Mouse (Mus musculus): Measurements from ENCODE around the gene Ubr4. TPM values are rescaled to one million over a fixed set of nuclear protein-coding genes. Genes with fewer than 3 reads are reported as not detected.

The Ubr4 gene
- polyA plus RNA-seq, 1 experiment from 2014 or later, result 59.4 TPM

DNA sequence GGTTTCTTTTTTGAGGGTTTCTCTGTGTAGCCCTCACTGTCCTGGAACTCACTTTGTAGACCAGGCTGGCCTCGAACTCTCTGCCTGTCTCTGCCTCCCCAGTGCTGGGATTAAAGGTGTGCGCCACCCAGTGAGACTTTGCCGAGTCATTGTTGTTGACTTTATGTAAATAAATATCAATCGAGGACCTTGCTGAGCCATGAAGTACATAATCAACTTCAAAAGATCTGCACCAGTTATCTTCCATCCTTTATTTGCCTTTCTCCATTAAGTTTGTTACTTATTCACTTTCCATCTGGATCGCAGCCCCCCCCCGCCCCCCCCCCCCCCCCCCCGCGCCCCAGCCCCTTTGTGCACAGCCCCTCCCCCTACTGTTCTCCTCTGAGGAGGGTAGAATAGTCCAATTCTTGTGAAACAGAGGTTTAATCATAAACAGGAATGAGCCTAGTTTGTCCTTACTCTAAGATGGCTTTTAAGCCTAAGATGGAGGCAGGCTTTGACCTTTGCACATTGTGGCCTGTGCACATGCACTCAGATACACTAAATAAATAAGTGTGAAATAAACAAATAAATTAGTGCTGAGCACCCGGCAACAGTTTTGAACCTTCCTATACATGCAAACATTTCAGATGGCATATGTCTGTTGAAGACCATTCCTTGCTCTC, 17.6 kb upstream of the Ubr4 start:
- Histone ChIP-seq H3K4me2 (no peak overlapping the region), H3K9ac (no peak overlapping the region), H3K9me3 (no peaks in the 10 kb centered on the region), H3K36me3 (no peaks in the 10 kb centered on the region), H3K27me3 (replicated peaks) (no peaks in the 10 kb centered on the region; the same call in 1 of the 2 replicates), H3K27ac (no peak overlapping the region), H3K4me1 (peaks cover 3% of the 10 kb centered on the region; the same call in 1 of the 2 replicates), H3K4me3 (replicated peaks) (no peak overlapping the region)
- no peak for ATAC-seq (ENCODE audit: insufficient read depth, low FRiP score, low read depth)
- WGBS, result 49% methylated on average over 6 of the region's 9 CpGs

DNA sequence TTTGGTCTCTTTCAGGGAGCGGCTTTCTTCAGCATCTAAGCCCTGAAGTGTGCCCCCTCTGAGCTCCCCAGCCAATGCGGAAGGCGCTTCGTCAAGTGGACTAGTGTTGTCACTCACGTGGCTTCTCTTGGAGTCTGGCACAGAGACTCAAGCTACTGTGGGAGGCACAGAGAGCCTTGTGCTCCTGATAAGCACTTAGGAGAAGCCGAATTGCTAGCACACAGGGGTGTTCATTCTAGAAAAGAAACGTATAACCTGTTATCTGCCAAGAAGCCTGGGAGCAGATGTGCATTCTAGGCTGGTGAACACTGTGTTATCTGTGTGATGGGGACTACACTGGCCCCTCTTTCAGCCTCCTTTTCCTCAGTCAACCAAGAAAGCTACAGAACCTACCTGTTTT, 16.9 kb upstream of the Ubr4 start:
- Histone ChIP-seq H3K27me3 (replicated peaks) (no peaks in the 10 kb centered on the region; the same call in 1 of the 2 replicates), H3K4me2 (no peak overlapping the region), H3K9ac (no peak overlapping the region), H3K4me1 (peaks cover 3% of the 10 kb centered on the region; the same call in 1 of the 2 replicates), H3K36me3 (no peaks in the 10 kb centered on the region), H3K9me3 (no peaks in the 10 kb centered on the region), H3K27ac (no peak overlapping the region), H3K4me3 (replicated peaks) (no peak overlapping the region)
- peak; percentile 72 for ATAC-seq (ENCODE audit: insufficient read depth, low FRiP score, low read depth)
- 52% methylated on average over 7 of the region's 7 CpGs for WGBS

DNA sequence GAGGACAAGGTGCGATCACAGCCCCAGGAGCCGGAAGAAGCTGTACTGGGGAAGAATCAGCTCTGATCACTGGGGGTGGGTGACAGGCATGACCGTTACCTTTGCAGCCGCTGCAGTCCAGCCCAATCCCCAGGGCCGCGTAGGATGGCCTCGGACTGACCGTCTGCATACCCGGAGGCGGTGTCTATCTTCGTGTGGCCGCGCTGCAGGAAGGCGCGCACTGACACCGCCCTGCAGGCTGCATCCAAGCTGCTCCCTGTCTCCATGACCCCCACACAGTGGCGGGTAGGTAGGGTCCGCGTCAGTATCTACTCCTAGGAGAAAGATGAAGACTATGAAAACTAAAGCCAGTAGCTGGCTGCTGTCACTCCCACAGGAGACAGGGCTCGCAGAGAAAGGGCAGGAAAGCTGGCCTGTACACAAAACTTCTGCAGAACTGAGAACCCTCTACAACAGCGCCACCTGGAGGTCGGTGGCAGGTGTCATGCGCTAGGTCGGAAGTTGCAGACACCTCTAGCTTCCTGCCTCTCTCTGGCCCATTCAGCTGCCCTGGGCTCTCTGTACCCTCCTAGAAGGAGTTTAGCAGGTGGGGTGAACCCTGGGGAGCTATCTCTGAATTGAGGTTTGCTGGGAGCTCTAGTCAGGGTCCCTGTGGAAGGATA, 15.5 kb upstream of the Ubr4 start:
- Histone ChIP-seq H3K4me3 (replicated peaks) (peak overlapping the region; percentile 29), H3K27me3 (replicated peaks) (no peaks in the 10 kb centered on the region; the same call in 1 of the 2 replicates), H3K4me1 (peaks cover 3% of the 10 kb centered on the region; the same call in 1 of the 2 replicates), H3K4me2 (peak overlapping the region; percentile 53), H3K9ac (no peak overlapping the region), H3K36me3 (no peaks in the 10 kb centered on the region), H3K9me3 (no peaks in the 10 kb centered on the region), H3K27ac (no peak overlapping the region)
- WGBS, result 23% methylated on average over 24 of the region's 24 CpGs
- ATAC-seq (ENCODE audit: insufficient read depth, low FRiP score, low read depth), result peak; percentile 69

DNA sequence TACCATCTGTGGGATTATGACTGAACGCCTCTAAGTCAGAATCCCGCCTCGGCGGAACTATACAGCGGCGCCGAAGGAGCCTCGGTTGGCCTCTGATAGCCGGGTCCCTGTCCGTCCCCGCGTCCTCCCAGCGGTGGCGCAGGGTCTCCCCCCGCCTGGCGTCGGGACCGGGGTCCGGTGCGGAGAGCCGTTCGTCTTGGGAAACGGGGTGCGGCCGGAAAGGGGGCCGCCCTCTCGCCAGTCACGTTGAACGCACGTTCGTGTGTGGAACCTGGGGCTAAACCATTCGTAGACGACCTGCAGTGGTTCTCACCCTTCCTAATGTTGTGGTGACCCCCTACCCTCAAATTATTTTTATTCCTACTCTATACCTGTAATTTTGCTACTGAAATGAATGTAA, 14.3 kb upstream of the Ubr4 start:
- ATAC-seq (ENCODE audit: insufficient read depth, low FRiP score, low read depth), result no peak
- WGBS, result 43% methylated on average over 33 of the region's 33 CpGs
- Histone ChIP-seq H3K9ac (no peak overlapping the region), H3K27ac (no peak overlapping the region), H3K4me2 (no peak overlapping the region), H3K4me3 (replicated peaks) (no peak overlapping the region), H3K4me1 (peaks cover 3% of the 10 kb centered on the region; the same call in 1 of the 2 replicates), H3K36me3 (no peaks in the 10 kb centered on the region), H3K27me3 (replicated peaks) (no peaks in the 10 kb centered on the region; the same call in 1 of the 2 replicates), H3K9me3 (no peaks in the 10 kb centered on the region)

DNA sequence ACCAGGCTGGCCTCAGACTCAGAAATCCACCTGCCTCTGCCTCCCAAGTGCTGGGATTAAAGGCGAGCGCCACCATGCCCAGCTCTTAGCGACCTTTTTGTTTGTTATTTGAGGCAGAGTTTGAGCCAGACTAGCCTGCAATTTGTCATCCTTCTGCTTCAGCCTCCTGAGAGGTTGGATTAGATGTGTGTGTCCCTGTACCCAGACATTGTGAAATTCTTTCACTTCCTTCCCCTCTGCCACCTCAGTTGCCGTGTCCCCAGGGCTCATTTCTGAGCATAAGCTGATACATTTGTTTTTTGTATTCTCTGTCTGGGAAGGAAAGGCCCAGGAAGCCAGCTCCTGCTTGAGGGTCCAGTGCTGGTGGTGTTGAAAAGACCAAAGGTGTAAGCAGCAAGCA, 11.6 kb upstream of the Ubr4 start:
- Histone ChIP-seq H3K4me3 (replicated peaks) (no peak overlapping the region), H3K27ac (no peak overlapping the region), H3K27me3 (replicated peaks) (no peaks in the 10 kb centered on the region; the same call in 1 of the 2 replicates), H3K4me1 (peaks cover 3% of the 10 kb centered on the region; the same call in 1 of the 2 replicates), H3K4me2 (no peak overlapping the region), H3K9ac (no peak overlapping the region), H3K9me3 (no peaks in the 10 kb centered on the region), H3K36me3 (peaks cover 4% of the 10 kb centered on the region; the same call in 1 of the 2 replicates)
- no peak for ATAC-seq (ENCODE audit: insufficient read depth, low FRiP score, low read depth)
- 77% methylated on average over 4 of the region's 4 CpGs for WGBS

DNA sequence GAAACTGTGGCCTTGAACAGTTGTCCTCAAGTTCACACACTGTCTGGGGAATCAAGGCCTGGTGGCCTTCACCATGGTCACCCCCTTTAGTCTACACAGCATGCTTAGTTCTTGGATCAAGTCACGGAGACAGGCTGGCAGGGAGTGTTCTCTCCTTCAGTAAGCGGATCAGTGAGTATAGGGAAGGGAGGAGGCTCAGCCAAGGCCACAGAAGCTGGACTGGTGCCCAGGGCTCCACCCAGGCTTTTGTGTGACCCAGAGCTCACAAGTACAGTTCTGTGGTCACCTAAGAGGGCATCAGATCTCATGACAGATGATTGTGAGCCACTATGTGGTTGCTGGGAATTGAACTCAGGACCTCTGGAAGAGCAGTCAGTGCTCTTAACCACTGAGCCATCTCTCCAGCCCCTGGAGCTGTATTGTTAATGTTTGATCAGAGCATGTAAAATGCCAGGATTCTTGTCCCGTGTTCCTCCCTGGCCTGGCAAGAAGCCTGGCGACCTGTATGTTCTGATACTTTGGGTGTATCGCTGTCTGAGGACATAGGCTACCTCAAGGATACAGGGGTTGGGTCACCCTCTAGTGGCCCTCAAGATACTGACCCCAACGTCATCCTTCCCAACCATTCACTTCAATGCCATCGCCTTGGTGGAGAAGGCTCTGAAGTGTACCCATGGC, 10.7 kb upstream of the Ubr4 start:
- Histone ChIP-seq H3K36me3 (peaks cover 10% of the 10 kb centered on the region; the same call in 1 of the 2 replicates), H3K9ac (no peak overlapping the region), H3K4me3 (replicated peaks) (no peak overlapping the region), H3K27me3 (replicated peaks) (no peaks in the 10 kb centered on the region; the same call in 1 of the 2 replicates), H3K4me2 (no peak overlapping the region), H3K27ac (no peak overlapping the region), H3K9me3 (no peaks in the 10 kb centered on the region), H3K4me1 (peaks cover 3% of the 10 kb centered on the region; the same call in 1 of the 2 replicates)
- no peak for ATAC-seq (ENCODE audit: insufficient read depth, low FRiP score, low read depth)
- WGBS, result 70% methylated on average over 7 of the region's 7 CpGs

DNA sequence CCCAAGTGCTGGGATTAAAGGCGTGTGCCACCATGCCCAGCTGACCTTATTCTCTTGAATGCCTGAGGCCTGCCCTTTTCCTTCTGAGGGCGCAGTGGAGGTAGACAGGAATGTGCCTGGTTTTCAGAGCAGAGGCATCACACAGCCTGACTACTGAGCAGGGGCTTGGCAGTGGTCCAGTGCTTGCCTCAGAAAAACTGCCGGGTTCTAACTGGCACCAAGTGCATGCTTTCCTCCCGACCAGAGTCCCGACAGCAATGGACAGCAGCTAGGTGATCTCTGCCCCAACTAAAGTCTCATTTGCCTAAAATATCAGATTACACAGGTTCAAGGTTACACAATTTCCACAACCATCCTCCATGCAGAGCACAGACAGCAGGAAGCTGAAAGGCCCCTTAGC, 8.7 kb upstream of the Ubr4 start:
- no peak overlapping the region for H3K4me2 ChIP-seq

DNA sequence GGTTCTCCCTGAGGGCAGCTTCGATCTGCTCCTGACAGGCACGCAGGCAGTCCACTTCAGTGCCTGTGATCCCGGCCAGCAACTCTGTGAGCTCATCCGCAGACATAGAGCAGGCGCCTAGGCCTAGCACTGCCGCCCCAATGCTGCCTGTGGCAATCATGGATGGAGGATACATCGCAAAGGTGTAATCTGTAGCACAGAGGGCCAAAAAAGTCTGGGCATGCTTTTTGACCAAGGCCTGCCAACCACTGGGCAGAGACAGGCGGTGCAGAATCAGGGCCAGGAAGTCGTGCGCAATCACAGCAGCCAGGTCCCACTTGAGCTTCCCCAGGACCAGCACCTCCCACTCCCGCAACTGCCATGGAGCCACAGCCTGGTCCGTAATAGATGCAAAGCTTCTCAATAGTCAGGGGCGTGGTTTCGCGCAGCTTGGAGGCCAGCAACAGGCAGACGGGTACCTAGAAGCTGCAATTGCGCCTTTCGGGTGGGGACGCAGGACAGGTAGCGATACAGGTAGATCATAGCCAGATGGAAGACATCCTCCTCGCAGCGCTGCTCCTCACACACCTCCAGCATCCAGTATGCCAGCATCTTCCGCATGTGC, 6.9 kb upstream of the Ubr4 start:
- H3K27ac ChIP-seq, result no peak overlapping the region
- H3K9ac ChIP-seq, result no peak overlapping the region
- no peaks in the 10 kb centered on the region for H3K9me3 ChIP-seq
- no peak overlapping the region for H3K4me2 ChIP-seq
- WGBS, result 85% methylated on average over 23 of the region's 23 CpGs
- H3K27me3 ChIP-seq (replicated peaks), result no peaks in the 10 kb centered on the region
- 0 out of 2 replicates have a peak, but pooled peaks cover 2% of the 10 kb centered on the region for H3K4me1 ChIP-seq
- ATAC-seq (ENCODE audit: insufficient read depth, low FRiP score, low read depth), result no peak
- H3K4me3 ChIP-seq (replicated peaks), result no peak overlapping the region
- peaks cover 34% of the 10 kb centered on the region for H3K36me3 ChIP-seq

More for the DNA sequence above, 8.7 kb upstream of the Ubr4 start:
- Histone ChIP-seq H3K27ac (no peak overlapping the region), H3K4me3 (replicated peaks) (no peak overlapping the region), H3K27me3 (replicated peaks) (no peaks in the 10 kb centered on the region), H3K9ac (no peak overlapping the region), H3K9me3 (no peaks in the 10 kb centered on the region), H3K4me1 (no peaks in the 10 kb centered on the region), H3K36me3 (peaks cover 26% of the 10 kb centered on the region)
- WGBS, result 63% methylated on average over 5 of the region's 5 CpGs
- no peak for ATAC-seq (ENCODE audit: insufficient read depth, low FRiP score, low read depth)

DNA sequence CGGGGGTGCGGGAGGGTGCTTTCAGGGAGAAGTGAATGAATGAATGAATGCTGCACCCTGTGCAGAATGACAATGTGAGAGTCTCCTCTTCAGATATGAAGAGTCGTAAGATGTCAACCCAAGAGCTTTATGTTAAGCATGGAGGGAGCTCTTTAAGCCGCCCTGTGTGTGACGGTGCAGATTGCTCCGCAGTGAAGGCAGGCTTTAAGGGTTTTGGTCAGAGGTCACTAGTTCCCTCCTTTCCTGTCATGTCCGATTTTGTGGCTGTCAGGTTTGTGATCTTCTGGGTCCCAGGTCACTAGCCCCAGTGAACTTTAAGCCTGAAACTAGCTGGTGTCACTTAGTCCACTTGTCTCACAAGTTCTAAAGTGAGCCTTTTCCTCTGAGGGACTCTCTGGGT, 423 bp downstream of the Ubr4 start:
- ATAC-seq (ENCODE audit: insufficient read depth, low FRiP score, low read depth), result peak; percentile 9; the same call in 1 of the 2 replicates
- Histone ChIP-seq H3K36me3 (peaks cover 35% of the 10 kb centered on the region), H3K4me1 (peaks cover 15% of the 10 kb centered on the region), H3K9ac (peak overlapping the region; percentile 74), H3K27me3 (replicated peaks) (no peaks in the 10 kb centered on the region), H3K4me3 (replicated peaks) (peak overlapping the region; percentile 66), H3K9me3 (no peaks in the 10 kb centered on the region), H3K4me2 (peak overlapping the region; percentile 92), H3K27ac (peak overlapping the region; percentile 99)
- WGBS, result under 1% methylated on average over 7 of the region's 7 CpGs

DNA sequence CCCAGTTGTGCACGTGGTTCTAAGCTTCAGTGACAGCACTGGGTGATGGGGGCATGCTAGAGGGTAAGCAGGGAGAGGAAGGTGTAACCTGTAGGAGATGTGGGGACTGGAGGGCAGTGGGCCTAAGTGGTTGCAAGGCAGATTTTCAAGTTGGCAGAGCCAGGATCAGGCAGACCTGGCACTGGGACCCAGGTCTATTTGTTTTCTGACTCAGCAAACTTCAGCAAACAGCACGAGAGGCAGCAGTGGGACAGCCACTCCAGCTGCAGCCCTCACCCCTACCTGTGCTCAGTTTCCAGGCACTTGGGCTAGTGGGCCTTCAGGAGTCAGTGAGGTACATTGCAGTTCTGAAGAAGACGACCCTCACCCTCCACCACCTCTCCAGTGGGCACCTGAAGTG, 4.8 kb downstream of the Ubr4 start:
- Histone ChIP-seq H3K27ac (no peak overlapping the region), H3K36me3 (peaks cover 48% of the 10 kb centered on the region), H3K4me3 (replicated peaks) (no peak overlapping the region), H3K9me3 (no peaks in the 10 kb centered on the region), H3K4me2 (no peak overlapping the region), H3K9ac (no peak overlapping the region), H3K27me3 (replicated peaks) (no peaks in the 10 kb centered on the region), H3K4me1 (peaks cover 5% of the 10 kb centered on the region)
- no peak for ATAC-seq (ENCODE audit: insufficient read depth, low FRiP score, low read depth)
- 86% methylated on average over 3 of the region's 3 CpGs for WGBS

DNA sequence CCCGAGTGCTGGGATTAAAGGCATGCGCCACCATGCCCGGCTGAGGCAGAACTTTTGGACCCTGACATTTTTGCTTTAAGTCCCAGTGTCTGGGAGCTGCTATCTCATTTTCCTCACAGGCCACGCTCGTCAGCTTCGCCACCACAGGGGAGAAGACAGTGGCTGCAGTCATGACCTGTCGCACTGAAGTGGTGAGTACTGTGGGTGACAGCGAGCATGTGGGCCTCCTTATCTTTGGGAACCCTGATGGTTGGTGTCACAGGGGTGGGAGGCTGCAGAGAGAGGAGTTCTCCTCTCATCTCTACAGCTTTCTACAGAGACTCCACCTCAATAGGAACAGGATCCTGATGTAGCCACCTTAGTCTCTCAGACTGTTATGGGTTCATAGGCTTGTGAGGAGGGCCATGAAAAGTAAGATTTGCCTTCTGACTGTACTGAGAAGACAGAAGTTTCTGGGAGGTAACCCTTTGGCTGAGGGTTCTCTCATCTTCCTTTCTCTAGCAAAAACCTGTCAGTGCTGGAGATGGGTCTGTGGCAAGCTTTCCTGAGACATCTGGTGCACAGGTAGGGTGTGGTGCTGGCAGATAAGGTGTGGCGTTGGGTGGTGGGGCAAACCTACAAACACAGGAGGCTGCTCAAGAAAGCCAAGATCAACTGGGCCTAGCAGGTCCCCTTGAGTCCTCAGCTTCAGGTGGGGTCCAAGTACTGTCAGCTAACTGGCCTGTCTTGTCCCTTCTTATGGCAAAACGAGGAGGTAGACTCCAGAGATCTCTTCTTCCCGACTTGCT, 8.5 kb downstream of the Ubr4 start:
- no peak overlapping the region for H3K4me3 ChIP-seq (replicated peaks)
- peaks cover 68% of the 10 kb centered on the region for H3K36me3 ChIP-seq
- H3K9me3 ChIP-seq, result no peaks in the 10 kb centered on the region
- ATAC-seq (ENCODE audit: insufficient read depth, low FRiP score, low read depth), result peak; percentile 80
- no peak overlapping the region for H3K4me2 ChIP-seq
- no peak overlapping the region for H3K27ac ChIP-seq
- H3K9ac ChIP-seq, result no peak overlapping the region
- WGBS, result 86% methylated on average over 11 of the region's 11 CpGs
- H3K4me1 ChIP-seq, result no peaks in the 10 kb centered on the region
- no peaks in the 10 kb centered on the region for H3K27me3 ChIP-seq (replicated peaks)
